Mouse (Mus musculus): ENCODE results near the gene Coch. TPM values are rescaled to one million over a fixed set of nuclear protein-coding genes. Genes with fewer than 3 reads are reported as not detected.
"Not testable (repeated sequence)": the region's sequence is repeated elsewhere in the genome, so short reads cannot be mapped to it uniquely, and the experiment has no call there.

Gene Coch
- polyA plus RNA-seq (2016; fragmentation: Nextera tagmentation; extraction: Ambion mirVana), result 5.7 and 5.9 TPM in 2 replicates

DNA sequence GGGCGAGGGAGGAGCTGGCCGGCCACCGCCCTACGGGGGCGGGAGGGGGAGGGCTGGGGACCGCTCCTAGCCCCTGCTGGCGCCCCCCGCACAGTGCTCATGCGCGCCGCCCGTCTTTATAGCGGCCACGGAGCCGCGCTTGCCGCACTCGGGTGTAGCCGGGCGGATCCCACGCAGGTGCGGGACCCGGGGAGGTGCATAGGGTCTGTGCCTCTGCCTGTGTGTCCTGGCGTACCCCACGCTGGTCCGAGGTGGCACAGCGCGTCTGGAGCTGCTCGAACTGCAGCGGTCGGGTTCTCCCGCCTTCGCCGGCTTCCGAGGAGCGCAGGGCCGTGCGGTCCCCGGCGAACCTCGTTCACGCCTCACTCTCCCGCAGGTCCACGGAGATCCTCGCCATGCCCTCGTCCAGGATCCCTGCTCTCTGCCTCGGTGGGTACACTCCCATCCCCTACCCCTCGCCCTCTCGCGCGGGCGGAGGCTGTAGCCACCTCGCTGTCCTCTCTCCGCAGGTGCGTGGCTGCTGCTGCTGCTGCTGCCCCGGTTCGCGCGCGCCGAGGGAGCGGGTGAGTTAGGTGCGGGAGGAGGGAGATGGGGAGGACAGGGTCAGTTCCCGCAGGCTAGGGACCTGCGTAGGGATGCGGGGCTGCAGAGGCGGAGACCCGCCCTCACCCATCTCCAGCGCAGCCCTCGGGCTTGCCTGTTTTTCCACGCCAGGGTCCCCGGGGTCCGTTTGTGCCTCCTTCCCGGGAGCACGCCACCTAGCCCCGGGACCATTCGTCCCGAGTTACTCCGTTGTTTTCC is at the start of gene Coch:
Gene Coch, plus strand, starts transcription at position 113 of the 801 bp plus-strand sequence.
- H3K4me1 ChIP-seq, result peaks cover 20% of the 10 kb centered on the region
- H3K4me2 ChIP-seq (replicated peaks), result peak within 1 kb of the TSS; percentile 99
- no peaks in the 10 kb centered on the region for H3K36me3 ChIP-seq
- peak within 1 kb of the TSS; percentile 58 for H3K4me3 ChIP-seq
- no peak within 1 kb of the TSS for H3K27ac ChIP-seq (replicated peaks)
- peak; percentile 86 for ATAC-seq (ENCODE audit: low FRiP score, low read depth)
- WGBS, result under 1% methylated on average over 78 of the region's 79 CpGs
- peaks cover 48% of the 10 kb centered on the region for H3K27me3 ChIP-seq
- H3K9me3 ChIP-seq, result no peaks in the 10 kb centered on the region
- peak within 1 kb of the TSS; percentile 68 for H3K9ac ChIP-seq (replicated peaks)

DNA sequence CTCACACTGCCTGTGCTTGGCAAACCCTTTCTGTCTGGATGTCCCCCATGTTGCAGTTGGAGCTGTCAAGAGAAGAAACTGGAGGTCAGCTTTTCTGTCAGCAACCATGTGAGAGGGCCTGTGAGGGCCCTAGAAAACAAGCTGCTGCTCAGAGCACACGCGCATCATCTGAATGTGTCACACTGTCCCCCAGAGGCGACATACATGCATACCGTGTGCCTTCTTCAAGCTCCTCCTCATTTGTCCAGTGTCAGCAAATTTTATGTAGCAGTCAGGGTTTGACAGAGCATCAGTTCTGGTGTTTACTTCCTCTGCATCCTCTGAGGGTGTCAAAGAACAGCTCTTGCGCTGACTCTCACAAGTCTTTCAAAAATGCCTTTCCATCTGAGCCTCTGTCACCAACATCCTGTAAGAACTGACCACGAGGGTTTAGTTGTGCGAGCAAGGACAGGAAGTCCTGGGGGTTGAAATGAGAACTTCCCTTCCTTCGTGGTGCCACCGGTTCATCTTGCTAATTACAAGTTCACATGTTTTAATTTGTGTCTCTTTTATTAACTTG is 49.7 kb upstream of the Coch start:
- Histone ChIP-seq H3K4me2 (replicated peaks) (no peak overlapping the region), H3K27ac (replicated peaks) (no peak overlapping the region), H3K4me1 (no peaks in the 10 kb centered on the region), H3K4me3 (no peak overlapping the region), H3K36me3 (no peaks in the 10 kb centered on the region), H3K9me3 (no peaks in the 10 kb centered on the region), H3K27me3 (no peaks in the 10 kb centered on the region), H3K9ac (replicated peaks) (no peak overlapping the region)
- WGBS, result 86% methylated on average over 9 of the region's 9 CpGs
- ATAC-seq (ENCODE audit: low FRiP score, low read depth), result no peak

DNA sequence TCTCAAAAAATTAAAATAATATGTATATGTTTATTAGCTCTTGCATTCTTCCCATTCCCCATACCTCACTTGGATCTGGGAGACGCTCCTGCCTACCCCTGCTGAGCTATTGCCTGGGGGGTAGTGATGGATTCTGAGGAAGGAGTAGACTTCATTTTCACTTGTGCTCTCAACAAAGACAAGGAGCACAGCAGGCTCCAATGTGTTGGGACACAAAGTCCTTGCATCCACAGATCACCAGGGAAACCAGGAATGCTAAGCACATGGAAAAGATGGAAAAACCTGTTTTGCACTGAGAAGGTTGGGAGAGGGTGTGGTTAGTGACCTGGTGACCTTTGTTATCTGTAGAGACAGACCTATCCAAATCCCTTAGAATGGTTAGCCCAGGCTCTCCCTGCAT is 38.1 kb upstream of the Coch start:
- Histone ChIP-seq H3K4me1 (no peaks in the 10 kb centered on the region), H3K27ac (replicated peaks) (no peak overlapping the region), H3K9ac (replicated peaks) (no peak overlapping the region), H3K4me2 (replicated peaks) (no peak overlapping the region), H3K9me3 (no peaks in the 10 kb centered on the region), H3K36me3 (no peaks in the 10 kb centered on the region), H3K4me3 (no peak overlapping the region), H3K27me3 (no peaks in the 10 kb centered on the region)
- ATAC-seq (ENCODE audit: low FRiP score, low read depth), result no peak
- 77% methylated on average over 1 of the region's 1 CpGs for WGBS

GRCm38 (mm10) chr12:51561416-51561815 is 31.7 kb upstream of the Coch start:
- Histone ChIP-seq H3K9me3 (peaks cover 6% of the 10 kb centered on the region; the same call in 1 of the 2 replicates), H3K4me2 (replicated peaks) (no peak overlapping the region)
- WGBS, result 76% methylated on average over 9 of the region's 9 CpGs

DNA sequence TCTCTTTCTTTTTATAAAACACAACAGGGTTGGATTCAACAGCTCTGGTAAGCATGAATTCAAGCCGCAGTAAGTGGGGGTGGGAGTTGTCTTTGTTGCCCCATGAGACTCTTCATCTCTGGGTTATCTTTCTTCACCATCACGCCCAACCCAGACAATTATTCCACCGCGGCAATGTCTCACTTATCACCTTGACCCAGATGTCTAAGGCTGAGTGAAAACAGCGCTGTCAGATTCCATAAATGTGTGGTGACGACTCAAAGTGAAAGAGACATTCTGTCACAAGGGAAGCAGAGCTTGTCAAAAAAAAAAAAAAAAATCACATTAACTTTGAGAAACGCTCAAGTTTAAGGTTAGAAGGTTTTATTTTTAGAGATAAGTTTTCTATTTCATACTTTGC is 25.9 kb upstream of the Coch start:
- ATAC-seq (ENCODE audit: low FRiP score, low read depth), result no peak
- Histone ChIP-seq H3K27me3 (no peaks in the 10 kb centered on the region), H3K4me3 (no peak overlapping the region), H3K4me2 (replicated peaks) (no peak overlapping the region), H3K36me3 (no peaks in the 10 kb centered on the region), H3K9me3 (peaks cover 6% of the 10 kb centered on the region; the same call in 1 of the 2 replicates), H3K27ac (replicated peaks) (no peak overlapping the region), H3K4me1 (no peaks in the 10 kb centered on the region), H3K9ac (replicated peaks) (no peak overlapping the region)
- 86% methylated on average over 7 of the region's 7 CpGs for WGBS

More at GRCm38 (mm10) chr12:51561416-51561815, 31.7 kb upstream of the Coch start:
- Histone ChIP-seq H3K27ac (replicated peaks) (no peak overlapping the region), H3K4me1 (no peaks in the 10 kb centered on the region), H3K4me3 (no peak overlapping the region), H3K27me3 (no peaks in the 10 kb centered on the region), H3K36me3 (no peaks in the 10 kb centered on the region), H3K9ac (replicated peaks) (no peak overlapping the region)
- no peak for ATAC-seq (ENCODE audit: low FRiP score, low read depth)

DNA sequence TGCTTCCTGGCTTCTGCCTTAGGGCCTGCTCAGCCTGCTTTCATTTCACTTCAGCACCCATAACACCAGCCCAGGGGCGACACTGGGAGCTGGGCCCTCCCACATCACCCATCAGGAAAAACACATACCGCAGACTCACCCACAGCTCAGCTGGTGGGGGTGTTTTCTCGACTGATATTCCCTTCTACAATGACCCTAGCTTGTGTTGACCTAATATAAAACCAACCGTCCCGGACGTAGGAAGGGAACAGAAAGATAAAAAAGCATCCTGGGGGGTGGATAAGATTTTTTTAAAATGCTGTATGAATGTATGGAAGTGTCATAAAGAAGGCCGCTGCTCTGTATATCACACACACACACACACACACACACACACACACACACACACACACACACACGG is 23.7 kb upstream of the Coch start:
- H3K4me1 ChIP-seq, result no peaks in the 10 kb centered on the region
- H3K36me3 ChIP-seq, result no peaks in the 10 kb centered on the region
- H3K9me3 ChIP-seq, result peaks cover 6% of the 10 kb centered on the region; the same call in 1 of the 2 replicates
- ATAC-seq (ENCODE audit: low FRiP score, low read depth), result no peak
- H3K27ac ChIP-seq (replicated peaks), result no peak overlapping the region
- no peaks in the 10 kb centered on the region for H3K27me3 ChIP-seq
- no peak overlapping the region for H3K4me3 ChIP-seq
- H3K9ac ChIP-seq (replicated peaks), result no peak overlapping the region
- WGBS, result 88% methylated on average over 8 of the region's 8 CpGs
- H3K4me2 ChIP-seq (replicated peaks), result no peak overlapping the region

GRCm38 (mm10) chr12:51569944-51570343 is 23.2 kb upstream of the Coch start:
- no peak overlapping the region for H3K4me3 ChIP-seq
- H3K4me2 ChIP-seq (replicated peaks), result no peak overlapping the region
- no peak for ATAC-seq (ENCODE audit: low FRiP score, low read depth)
- WGBS, result 66% methylated on average over 7 of the region's 7 CpGs
- no peaks in the 10 kb centered on the region for H3K36me3 ChIP-seq
- no peak overlapping the region for H3K9ac ChIP-seq (replicated peaks)
- H3K27me3 ChIP-seq, result no peaks in the 10 kb centered on the region
- no peaks in the 10 kb centered on the region for H3K4me1 ChIP-seq
- peaks cover 6% of the 10 kb centered on the region; the same call in 1 of the 2 replicates for H3K9me3 ChIP-seq
- no peak overlapping the region for H3K27ac ChIP-seq (replicated peaks)

- no peak for ATAC-seq (ENCODE audit: low FRiP score, low read depth)
- H3K4me1 ChIP-seq, result no peaks in the 10 kb centered on the region
- H3K4me3 ChIP-seq, result no peak overlapping the region
- H3K36me3 ChIP-seq, result no peaks in the 10 kb centered on the region
- H3K27me3 ChIP-seq, result no peaks in the 10 kb centered on the region
- no peaks in the 10 kb centered on the region for H3K9me3 ChIP-seq
- H3K9ac ChIP-seq (replicated peaks), result no peak overlapping the region
- 90% methylated on average over 4 of the region's 4 CpGs for WGBS
- no peak overlapping the region for H3K4me2 ChIP-seq (replicated peaks)
- no peak overlapping the region for H3K27ac ChIP-seq (replicated peaks)
Observed at GRCm38 (mm10) chr12:51572651-51573050, 20.5 kb upstream of the Coch start.

DNA sequence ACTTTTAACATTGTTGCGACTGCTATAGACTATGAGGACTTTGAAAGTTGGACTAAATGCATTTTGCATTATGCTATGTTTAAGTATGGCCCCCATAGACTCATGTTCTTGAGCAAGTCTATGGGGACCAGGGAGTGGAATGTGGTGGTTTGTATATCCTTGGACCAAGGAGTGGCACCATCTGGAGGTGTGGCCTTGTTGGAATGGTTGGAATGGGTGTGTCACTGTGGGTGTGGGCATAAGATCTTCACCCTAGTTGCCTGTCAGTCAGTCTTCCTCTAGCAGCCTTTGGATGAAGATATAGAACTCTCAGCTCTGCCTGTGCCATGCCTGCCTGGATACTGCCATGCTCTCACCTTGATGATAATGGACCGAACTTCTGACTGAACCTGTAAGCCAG is 15.3 kb upstream of the Coch start:
- H3K27ac ChIP-seq (replicated peaks); H3K9ac ChIP-seq (replicated peaks); H3K4me2 ChIP-seq (replicated peaks); H3K4me1 ChIP-seq; ATAC-seq (ENCODE audit: low FRiP score, low read depth); H3K36me3 ChIP-seq; H3K9me3 ChIP-seq; H3K4me3 ChIP-seq; H3K27me3 ChIP-seq: not testable (repeated sequence)
- 94% methylated on average over 2 of the region's 2 CpGs for WGBS

- no peak overlapping the region for H3K4me2 ChIP-seq (replicated peaks)
- H3K27ac ChIP-seq (replicated peaks), result no peak overlapping the region
- 95% methylated on average over 5 of the region's 5 CpGs for WGBS
- no peak overlapping the region for H3K4me3 ChIP-seq
- H3K36me3 ChIP-seq, result no peaks in the 10 kb centered on the region
- no peak overlapping the region for H3K9ac ChIP-seq (replicated peaks)
- peaks cover 20% of the 10 kb centered on the region for H3K4me1 ChIP-seq
- H3K27me3 ChIP-seq, result peaks cover 27% of the 10 kb centered on the region
- no peaks in the 10 kb centered on the region; the same call in 1 of the 2 replicates for H3K9me3 ChIP-seq
- ATAC-seq (ENCODE audit: low FRiP score, low read depth), result no peak
Observed at GRCm38 (mm10) chr12:51589263-51589662, 3.9 kb upstream of the Coch start.

DNA sequence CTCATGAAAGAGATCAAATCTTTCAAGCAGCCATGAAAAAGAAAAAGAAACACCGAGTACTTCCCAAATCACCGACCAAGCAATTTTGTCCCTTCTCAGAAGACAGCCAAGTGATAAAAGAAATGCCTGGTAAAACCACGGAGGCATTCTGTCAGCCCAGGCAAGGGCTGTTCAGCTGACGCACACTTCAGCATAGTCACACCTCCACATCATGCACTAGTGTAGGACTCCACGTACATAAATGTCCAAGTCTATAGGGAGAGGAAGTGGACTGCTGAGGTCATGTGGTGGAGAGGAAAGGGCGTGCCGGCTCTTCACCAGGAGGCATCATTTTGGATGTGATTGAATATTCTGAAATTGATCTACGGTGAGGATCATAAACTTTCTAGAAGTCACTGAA is 1.2 kb upstream of the Coch start:
- ATAC-seq (ENCODE audit: low FRiP score, low read depth), result no peak
- Histone ChIP-seq H3K36me3 (no peaks in the 10 kb centered on the region), H3K9ac (replicated peaks) (no peak overlapping the region), H3K4me2 (replicated peaks) (no peak overlapping the region), H3K9me3 (no peaks in the 10 kb centered on the region), H3K27me3 (peaks cover 48% of the 10 kb centered on the region), H3K4me3 (no peak overlapping the region), H3K4me1 (peaks cover 20% of the 10 kb centered on the region), H3K27ac (replicated peaks) (no peak overlapping the region)
- 74% methylated on average over 8 of the region's 8 CpGs for WGBS

DNA sequence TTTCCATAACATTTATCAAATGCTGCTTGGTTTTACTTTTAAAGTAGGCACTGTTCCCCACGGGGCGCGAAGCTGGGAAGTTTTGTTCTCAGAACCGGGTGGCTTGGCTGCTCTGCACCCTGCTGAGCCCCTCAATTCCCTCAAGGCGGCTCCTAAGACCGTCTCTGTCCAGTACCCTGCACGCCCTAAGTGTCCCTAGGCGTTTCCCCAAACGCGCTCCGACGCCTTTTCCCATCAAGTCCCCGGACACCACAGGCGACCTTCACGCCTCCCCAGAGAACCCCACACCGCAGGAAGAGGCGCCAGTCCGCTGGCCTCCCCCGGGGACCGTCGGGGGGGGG is 283 bp upstream of the Coch start:
- no peaks in the 10 kb centered on the region for H3K36me3 ChIP-seq
- H3K9me3 ChIP-seq, result no peaks in the 10 kb centered on the region
- H3K4me2 ChIP-seq (replicated peaks), result peak overlapping the region; percentile 99
- H3K4me3 ChIP-seq, result peak overlapping the region; percentile 58
- H3K4me1 ChIP-seq, result peaks cover 20% of the 10 kb centered on the region
- WGBS, result under 1% methylated on average over 20 of the region's 21 CpGs
- H3K27ac ChIP-seq (replicated peaks), result no peak overlapping the region
- H3K9ac ChIP-seq (replicated peaks), result peak overlapping the region; percentile 68
- peaks cover 48% of the 10 kb centered on the region for H3K27me3 ChIP-seq
- peak; percentile 61 for ATAC-seq (ENCODE audit: low FRiP score, low read depth)
